Mouse (Mus musculus): ENCODE data around the gene Astl. TPM values are rescaled to one million over a fixed set of nuclear protein-coding genes. Genes with fewer than 3 reads are reported as not detected.

Astl gene
- total RNA-seq (2023): 0.47 TPM

DNA sequence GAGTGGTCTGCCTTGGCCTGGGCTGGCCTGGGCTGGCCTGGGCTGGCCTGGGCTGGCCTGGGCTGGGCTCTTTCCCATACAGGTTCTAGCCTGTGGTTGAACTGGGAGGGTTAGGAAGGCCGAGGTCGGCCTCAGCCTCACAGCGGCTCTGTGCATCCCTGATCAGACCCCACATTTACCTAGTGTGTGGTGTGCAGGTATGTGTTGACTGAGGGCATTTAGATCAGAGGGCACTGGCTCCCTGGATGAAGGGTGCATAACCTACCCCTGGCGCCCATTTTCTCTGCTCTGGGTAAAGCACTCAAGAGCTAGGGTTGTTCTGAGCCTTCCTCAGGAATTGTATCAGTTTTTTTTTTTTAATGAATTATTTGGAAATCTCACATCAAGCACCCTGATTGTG lies at the start of gene Astl:
Astl (plus strand) TSS at position 224 of the 400 bp plus-strand sequence.

DNA sequence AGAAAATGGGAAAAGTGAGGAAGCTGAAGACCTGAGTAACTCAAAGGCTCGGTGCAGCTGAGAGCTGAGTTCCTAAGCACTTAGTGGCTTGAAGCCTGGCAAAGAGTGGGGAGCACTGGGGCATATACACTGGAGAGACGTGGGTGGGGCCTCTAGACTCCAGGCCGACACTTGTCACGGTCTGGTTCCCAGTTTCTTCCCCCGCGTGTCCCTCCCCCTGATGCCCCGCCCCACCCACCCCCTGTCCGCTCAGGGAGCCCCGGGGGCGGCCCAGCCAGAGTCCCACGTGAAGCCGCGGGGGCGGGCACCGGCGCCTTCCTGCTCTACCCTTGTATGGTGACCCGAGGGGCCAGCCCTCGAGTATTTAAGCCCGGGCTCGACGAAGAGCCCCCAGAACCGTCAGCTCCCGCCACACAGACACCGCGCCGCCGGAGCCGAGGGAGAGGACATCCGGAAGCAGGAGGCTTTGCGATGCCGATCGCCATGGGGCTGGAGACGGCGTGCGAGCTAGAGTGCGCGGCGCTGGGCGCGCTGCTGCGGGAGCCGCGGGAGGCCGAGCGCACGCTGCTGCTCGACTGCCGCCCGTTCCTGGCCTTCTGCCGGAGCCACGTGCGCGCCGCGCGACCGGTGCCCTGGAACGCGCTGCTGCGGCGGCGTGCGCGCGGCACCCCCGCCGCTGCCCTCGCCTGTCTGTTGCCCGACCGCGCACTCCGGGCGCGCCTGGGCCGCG lies 2.5 kb upstream of the Astl start, which contains the start of gene Dusp2:
Dusp2 (plus strand) TSS at position 393 of the 730 bp plus-strand sequence.

DNA sequence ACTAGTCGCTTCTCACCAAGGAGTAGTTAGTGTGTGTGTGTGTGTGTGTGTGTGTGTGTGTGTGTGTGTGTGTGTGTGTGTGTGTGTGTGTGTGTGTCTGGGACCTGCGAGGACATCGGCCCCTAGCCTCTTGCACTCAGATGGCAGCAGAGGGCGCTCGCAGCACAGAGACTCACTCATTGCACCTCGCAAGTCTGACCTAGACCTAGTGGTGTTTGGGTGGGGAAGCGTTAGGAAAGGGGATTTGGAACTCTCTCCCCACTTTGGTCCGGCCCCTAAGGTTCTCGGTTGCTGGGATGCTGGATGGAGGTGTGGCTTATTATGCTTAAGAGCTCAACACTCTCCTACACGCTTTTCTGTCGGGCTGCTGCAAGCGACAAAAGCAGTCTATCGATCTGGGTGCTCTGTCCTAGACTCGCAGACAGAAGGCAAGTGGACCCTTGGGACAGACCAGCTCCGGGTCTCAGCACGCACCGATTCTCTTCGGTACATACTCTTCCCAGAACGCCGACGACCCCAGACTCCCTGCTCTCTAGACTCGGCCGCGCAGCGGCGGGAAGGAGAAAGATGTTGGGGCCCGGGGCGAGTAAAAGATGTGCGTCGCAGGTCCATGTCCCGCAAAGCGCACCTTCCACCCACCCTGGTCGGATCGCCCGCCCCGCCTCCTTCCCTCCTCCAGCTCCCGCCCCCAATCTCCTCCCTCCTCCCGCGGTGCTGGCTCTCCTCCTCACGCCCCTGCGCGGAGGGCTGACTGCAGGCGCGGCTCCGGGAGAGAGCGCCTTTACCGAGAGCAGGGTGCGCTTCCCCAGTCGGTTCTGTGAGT lies 24.2 kb downstream of the Astl start, which contains the start of gene Adra2b:
Adra2b (plus strand) TSS at position 750 of the 823 bp plus-strand sequence.

Other genes with a start within 250 kb of the Astl start
- gene Ncaph, start 204.7 kb upstream of the Astl start, total RNA-seq (2023): 2.9 TPM
- gene Itpripl1, start 195.2 kb upstream of the Astl start, total RNA-seq (2023): 17.0 TPM
- gene 1810024B03Rik, start 130.4 kb upstream of the Astl start, total RNA-seq (2023): 2.0 TPM
- gene Snrnp200, start 130.3 kb upstream of the Astl start, total RNA-seq (2023): 172 TPM
- 36.2 TPM for gene Ciao1, start 90.8 kb upstream of the Astl start, total RNA-seq (2023)
- 42.4 TPM for gene Tmem127, start 90.7 kb upstream of the Astl start, total RNA-seq (2023)
- 51.1 TPM for gene Stard7, start 68.4 kb upstream of the Astl start, total RNA-seq (2023)
- gene Dusp2, start 2.5 kb upstream of the Astl start, total RNA-seq (2023): 171 TPM
- gene Adra2b, start 24.6 kb downstream of the Astl start, total RNA-seq (2023): not detected
- gene Gpat2, start 86.6 kb downstream of the Astl start, total RNA-seq (2023): 0.29 TPM
- 15.8 TPM for gene Fahd2a, start 105.9 kb downstream of the Astl start, total RNA-seq (2023)
- gene Kcnip3, start 183.5 kb downstream of the Astl start, total RNA-seq (2023): not detected
- not detected for gene Prom2, start 202.8 kb downstream of the Astl start, total RNA-seq (2023)
- gene Zfp661, start 248.5 kb downstream of the Astl start, total RNA-seq (2023): 3.3 TPM
- gene Mrps5, start 248.6 kb downstream of the Astl start, total RNA-seq (2023): 163 TPM